Mouse (Mus musculus) spleen, adult 2 months (tissue): Measurements from ENCODE around the gene B020004J07Rik.

Source experiments
- CTCF ChIP-seq: fragments of 200-500 bp; IDR thresholded peaks from 2 replicates; pipeline ENCODE4 v1.5.1; 2011; ENCODE audit warnings: mild to moderate bottlenecking, inconsistent platforms; ENCODE audit not compliant: insufficient read depth, insufficient read length, insufficient replicate concordance; ENCODE audit errors: extremely low read depth
- POLR2A ChIP-seq: fragments of 200-500 bp; IDR thresholded peaks from 2 replicates; pipeline ENCODE4 v1.6.1; 2011; ENCODE audit warnings: low read depth, low read length, inconsistent platforms

GRCm38 (mm10) chr4:101862289-101862688 is 18.5 kb upstream of the B020004J07Rik start:
- no peak for TF ChIP-seq CTCF
- no peak for TF ChIP-seq POLR2A
